Mouse (Mus musculus) lung, adult 18-20 months (tissue): ENCODE data around the gene Mpp6.

Experiments used
- DNase-seq, 2 experiments: peaks; one replicate each; pipeline ENCODE4 v3.0.0; 2022; ENCODE audit warnings: mixed read lengths in 2 of 2

The Mpp6 gene

DNA sequence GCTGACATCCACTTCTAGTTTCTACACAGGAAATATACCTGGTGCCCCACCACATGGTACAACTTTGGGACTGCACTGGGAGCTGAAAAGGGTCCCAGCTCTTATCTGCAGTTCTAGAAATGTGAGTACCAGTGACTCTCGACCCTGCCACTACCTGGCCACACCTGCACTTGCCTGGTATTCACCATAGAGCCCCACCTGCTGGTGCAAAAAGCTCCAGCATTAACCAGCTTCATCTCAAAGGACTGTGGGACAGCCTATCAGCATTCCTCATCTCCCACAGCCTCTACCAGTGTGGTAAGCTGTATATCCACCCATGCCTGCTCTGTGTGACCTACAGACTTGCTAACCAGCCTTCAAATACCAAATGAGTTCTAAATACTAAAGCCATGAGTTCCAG, 122.9 kb downstream of the Mpp6 start:
- DNase-seq: no peak

GRCm38 (mm10) chr6:50237963-50238362, 127.9 kb downstream of the Mpp6 start:
- DNase-seq: no peak

- DNase-seq: no peak
Observed at GRCm38 (mm10) chr6:50239902-50240301, 129.9 kb downstream of the Mpp6 start.

DNA sequence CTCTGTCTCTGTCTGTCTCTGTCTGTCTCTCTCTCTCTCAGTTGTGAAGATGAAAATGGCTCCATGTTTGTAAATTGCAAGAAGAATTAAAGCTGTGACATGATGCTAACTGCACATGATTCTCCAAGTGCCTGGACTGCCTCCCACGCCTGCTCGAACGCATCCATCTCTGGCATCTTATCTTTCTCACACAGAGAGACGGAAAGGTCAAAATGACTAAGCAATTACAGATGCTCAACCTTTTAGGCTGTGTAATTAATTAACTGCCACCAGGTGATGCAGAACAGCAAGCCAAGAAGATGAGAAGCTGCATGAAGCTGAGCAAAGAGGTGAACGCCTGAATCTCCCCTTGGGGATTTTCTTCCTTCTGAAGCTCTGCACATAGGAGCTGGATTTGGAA, 130.4 kb downstream of the Mpp6 start:
- no peak for DNase-seq

- no peak for DNase-seq
Observed at GRCm38 (mm10) chr6:50244126-50244525, 134.1 kb downstream of the Mpp6 start.

GRCm38 (mm10) chr6:50244967-50245366, 134.9 kb downstream of the Mpp6 start:
- DNase-seq: no peak

DNA sequence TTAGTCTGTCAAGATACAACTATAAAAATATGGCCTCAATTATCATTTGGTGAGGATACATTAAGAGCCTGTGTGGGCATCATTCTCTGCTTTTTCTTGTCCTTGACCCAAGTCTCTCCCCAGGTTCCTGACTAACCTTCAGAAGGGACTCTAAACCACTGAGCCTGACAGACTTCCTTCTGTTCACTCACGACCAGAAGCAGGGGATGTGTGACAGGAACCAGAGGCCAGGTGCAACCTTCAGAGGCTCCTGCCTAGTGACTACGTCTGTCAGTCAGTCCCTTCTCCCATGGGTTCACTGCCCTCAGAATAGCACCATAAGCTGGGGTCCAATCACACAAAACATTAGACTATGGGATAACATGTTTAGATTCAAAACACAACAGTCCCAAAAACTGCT, 137.3 kb downstream of the Mpp6 start:
- no peak for DNase-seq

- DNase-seq: no peak
Observed at GRCm38 (mm10) chr6:50247791-50248190, 137.8 kb downstream of the Mpp6 start.
